ENCODE assay signal across 9 mouse cellular contexts in the genomic region with DNA sequence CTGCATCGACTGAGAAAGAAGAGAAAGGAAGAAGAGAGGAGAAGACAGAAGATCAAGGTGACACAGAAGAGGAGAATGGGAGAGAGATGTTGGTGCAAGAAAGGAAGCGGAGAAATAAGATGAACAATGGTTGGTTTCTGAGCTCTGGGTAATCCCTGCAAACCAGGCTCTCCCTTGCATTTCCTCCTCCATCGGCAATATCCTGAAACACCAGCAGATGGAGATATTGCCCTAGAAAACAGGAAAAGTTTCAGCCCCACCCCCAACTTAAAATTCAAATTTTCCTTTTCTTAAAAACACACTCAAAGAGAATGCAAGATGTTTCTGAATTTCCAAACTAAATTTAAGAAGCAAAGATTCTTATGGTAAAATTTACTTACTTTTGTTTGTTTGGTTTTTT. TPM values are rescaled to one million over a fixed set of nuclear protein-coding genes. Genes with fewer than 3 reads are reported as not detected.
DNase-seq lines count a peak whose midpoint lies in the region; TF ChIP-seq lines count a peak whose summit lies in the region.
"Had no signal": no experiment of that assay in that cellular context is flagged by ENCODE, and none has a peak within 500 bp of the region (broad histone marks: within the 10 kb centered on the region; RNA-seq: fewer than 3 reads in every experiment).

No protein-coding gene starts in this region.

- no peak overlapping the region for H3K27ac ChIP-seq in gastrocnemius, adult 2 months
- H3K27ac ChIP-seq: limb, embryonic 12.5 days had no signal

- TF ChIP-seq CTCF in gastrocnemius, adult 2 months (IDR thresholded peaks at IDR 0.05): peak; percentile 89

- no peak overlapping the region for H3K4me3 ChIP-seq in gastrocnemius, adult 2 months
- H3K4me3 ChIP-seq: limb, embryonic 12.5 days had no signal

- intact Hi-C loops in gastrocnemius, adult 2 months (cut with DNase I): loop anchor here (1.0 to 10.0 kb wide), 5 partner anchors 67 to 519 kb away; partner anchors contain the start of genes Fbxo10, Shb, Slc25a51 and Tomm5
- intact Hi-C loops in gastrocnemius, postnatal 14 days (cut with DNase I; ENCODE audit: low total_unique reads): no loop called here

- DNase-seq in gastrocnemius, adult 2 months: peak; percentile 56
- no peak for DNase-seq in gastrocnemius, postnatal 14 days
- DNase-seq in 3T3-L1 (ENCODE audit: low read depth, low spot score) (peak; percentile 77), NIH3T3 (ENCODE audit: low read depth) (peak; percentile 84)
- peak; percentile 52 for DNase-seq in embryo, embryonic 9.5 days (ENCODE audit: extremely low spot score)
- peak; percentile 61 to 77 for DNase-seq in kidney, postnatal 36 days
- DNase-seq in mesoderm, embryonic 11.5 days (ENCODE audit: low read depth, low spot score): peak; percentile 55
- peak; percentile 62 for DNase-seq in thymus, postnatal 0 days (ENCODE audit: low spot score)

RNA-seq across cellular contexts. Expression of gene Polr1e, which starts 2.8 kb away (rescaled TPM):
- 1 to 10 TPM; 3.8 to 4.0 TPM for total RNA-seq in gastrocnemius, adult 2 months (2021)
- total RNA-seq in gastrocnemius, postnatal 14 days (2021): 1 to 10 TPM; 3.9 to 6.6 TPM
- 48.2 and 49.5 TPM in 2 replicates for polyA plus RNA-seq in thymus, postnatal 0 days (2015; fragmentation: Nextera tagmentation; extraction: Ambion mirVana)

RNA-seq across cellular contexts. Expression of gene Zbtb5, which starts 3.4 kb away (rescaled TPM):
- 1 to 10 TPM; 2.3 to 3.0 TPM for total RNA-seq in gastrocnemius, adult 2 months (2021)
- total RNA-seq in gastrocnemius, postnatal 14 days (2021): 1 to 10 TPM; 4.0 to 6.0 TPM
- polyA plus RNA-seq in thymus, postnatal 0 days (2015; fragmentation: Nextera tagmentation; extraction: Ambion mirVana): 15.9 TPM in 2 replicates

RNA-seq across cellular contexts. Expression of gene Grhpr, which starts 34.4 kb away (rescaled TPM):
- 10 to 100 TPM; 23.9 to 24.7 TPM for total RNA-seq in gastrocnemius, adult 2 months (2021)
- 10 to 100 TPM; 35.3 to 35.6 TPM for total RNA-seq in gastrocnemius, postnatal 14 days (2021)
- 37.6 and 39.1 TPM in 2 replicates for polyA plus RNA-seq in thymus, postnatal 0 days (2015; fragmentation: Nextera tagmentation; extraction: Ambion mirVana)
